Mouse (Mus musculus) G1E (cell line): ENCODE measurements around the gene Txnrd2.

Source experiments
- CTCF ChIP-seq: IDR thresholded peaks from 2 replicates; pipeline ENCODE4 v1.5.1; 2012; ENCODE audit warnings: low read depth, low read length, inconsistent platforms, mixed read lengths
- GATA1 ChIP-seq: IDR thresholded peaks from 2 replicates; pipeline ENCODE4 v1.6.1; 2012; ENCODE audit warnings: borderline replicate concordance, low read length, inconsistent platforms, mixed read lengths
- GATA2 ChIP-seq: IDR thresholded peaks from 2 replicates; pipeline ENCODE4 v1.6.1; 2012; ENCODE audit warnings: low read depth, low read length, inconsistent platforms, borderline replicate concordance
- POLR2AphosphoS5 ChIP-seq: IDR thresholded peaks from 2 replicates; pipeline ENCODE4 v1.6.1; 2012; ENCODE audit warnings: low read depth, low read length, inconsistent platforms; ENCODE audit not compliant: insufficient replicate concordance
- TAL1 ChIP-seq: conservative IDR thresholded peaks from 2 replicates; pipeline ENCODE4 v1.6.1; 2012; ENCODE audit warnings: low read depth, low read length, inconsistent platforms, mixed read lengths

GRCm38 (mm10) chr16:18462598-18462997, 36.4 kb downstream of the Txnrd2 start:
- TF ChIP-seq TAL1 (no peak), CTCF (no peak), POLR2AphosphoS5 (no peak), GATA1 (no peak), GATA2 (no peak)
